31 mouse cellular contexts compared by ENCODE assay signal in the genomic region with DNA sequence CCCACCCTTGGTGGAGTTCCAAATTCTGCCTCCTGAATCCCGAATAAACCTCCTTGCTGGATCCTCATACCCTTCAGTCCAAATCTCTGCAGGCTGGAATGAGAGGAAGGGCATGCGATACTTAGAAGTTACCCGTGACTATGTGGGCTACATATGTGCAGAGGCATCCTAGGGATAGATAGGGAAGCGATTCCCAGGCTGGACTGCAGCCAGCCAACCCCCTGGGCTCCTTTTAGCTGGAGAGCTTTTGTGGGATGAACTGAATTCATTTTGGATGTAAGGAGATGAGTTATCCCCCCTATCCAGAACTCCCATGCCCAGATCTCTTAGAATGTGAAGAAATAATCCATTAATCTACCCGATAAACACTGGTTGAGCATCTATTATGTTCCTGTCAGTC.
"Had no signal": no experiment of that assay in that cellular context is flagged by ENCODE, and none has a peak within 500 bp of the region (broad histone marks: within the 10 kb centered on the region; RNA-seq: fewer than 3 reads in every experiment).

No protein-coding gene starts in this region.

- H3K9ac ChIP-seq: limb, embryonic 12.5 days; limb, embryonic 13.5 days; limb, embryonic 15.5 days; liver, embryonic 13.5 days; liver, embryonic 14.5 days; liver, embryonic 15.5 days; liver, postnatal 0 days; lung, embryonic 14.5 days; lung, embryonic 15.5 days; midbrain, embryonic 12.5 days; midbrain, embryonic 13.5 days; midbrain, embryonic 15.5 days had no signal

- H3K36me3 ChIP-seq: limb, embryonic 10.5 days; limb, embryonic 12.5 days; limb, embryonic 13.5 days; limb, embryonic 15.5 days; liver, embryonic 13.5 days; liver, embryonic 15.5 days; lung, embryonic 15.5 days; midbrain, embryonic 10.5 days; midbrain, embryonic 12.5 days; midbrain, embryonic 13.5 days; midbrain, embryonic 15.5 days had no signal

- DNase-seq: left cerebral cortex, postnatal 4 days; liver; liver, embryonic 13.5 days; liver, postnatal 0 days; lung, adult 18-20 months; lung, adult 2 months; lung, embryonic 14.5 days; lung, postnatal 10 days; lung, postnatal 14 days; lung, postnatal 36 days; lung, postnatal 4 days; midbrain, embryonic 14.5 days had no signal

- H3K27ac ChIP-seq: limb, embryonic 10.5 days; limb, embryonic 12.5 days; limb, embryonic 13.5 days; limb, embryonic 15.5 days; liver, embryonic 13.5 days; liver, embryonic 14.5 days; liver, embryonic 15.5 days; lung, embryonic 15.5 days; macrophage; midbrain, embryonic 10.5 days; midbrain, embryonic 12.5 days; midbrain, embryonic 13.5 days; midbrain, embryonic 15.5 days had no signal

- H3K4me3 ChIP-seq: left cerebral cortex, adult 2 months; limb, embryonic 10.5 days; limb, embryonic 12.5 days; limb, embryonic 13.5 days; limb, embryonic 15.5 days; liver, embryonic 13.5 days; liver, embryonic 15.5 days; lung, embryonic 15.5 days; megakaryocyte, embryonic 14.5 days; midbrain, embryonic 10.5 days; midbrain, embryonic 12.5 days; midbrain, embryonic 13.5 days; midbrain, embryonic 15.5 days; myocyte had no signal

- ATAC-seq: liver, postnatal 0 days; lung, postnatal 0 days; midbrain, embryonic 13.5 days; midbrain, embryonic 15.5 days; midbrain, embryonic 16.5 days had no signal

- H3K9me3 ChIP-seq: limb, embryonic 10.5 days; limb, embryonic 12.5 days; limb, embryonic 13.5 days; limb, embryonic 15.5 days; liver, embryonic 13.5 days; liver, embryonic 15.5 days; lung, embryonic 15.5 days; midbrain, embryonic 10.5 days; midbrain, embryonic 12.5 days; midbrain, embryonic 13.5 days; midbrain, embryonic 15.5 days had no signal

- H3K4me2 ChIP-seq: limb, embryonic 12.5 days; limb, embryonic 13.5 days; limb, embryonic 15.5 days; liver, embryonic 11.5 days; liver, embryonic 13.5 days; liver, embryonic 15.5 days; lung, embryonic 14.5 days; lung, embryonic 15.5 days; midbrain, embryonic 11.5 days; midbrain, embryonic 12.5 days; midbrain, embryonic 13.5 days; midbrain, embryonic 15.5 days had no signal

- H3K27me3 ChIP-seq: limb, embryonic 12.5 days; limb, embryonic 15.5 days; liver, embryonic 13.5 days; liver, embryonic 15.5 days; lung, embryonic 15.5 days; midbrain, embryonic 12.5 days; midbrain, embryonic 13.5 days; midbrain, embryonic 15.5 days had no signal

- H3K4me1 ChIP-seq: liver, embryonic 13.5 days; liver, embryonic 15.5 days; lung, embryonic 15.5 days; megakaryocyte, embryonic 14.5 days had no signal
